Mouse (Mus musculus) neural tube, embryonic 11.5 days (tissue): Measurements from ENCODE around the gene Lsp1. TPM values are rescaled to one million over a fixed set of nuclear protein-coding genes. Genes with fewer than 3 reads are reported as not detected.

Source experiments
- ATAC-seq: fragments of 200-750 bp; cut with Nextera tagmentation; 2 replicates; pipeline ENCODE4 v1.8.0; 2017; ENCODE audit warnings: moderate number of reproducible peaks, mild to moderate bottlenecking, moderate TSS enrichment, moderate library complexity; ENCODE audit not compliant: insufficient read depth, low FRiP score, low TSS enrichment
- DNase-seq: peaks from one replicate; pipeline ENCODE4 v3.0.0-alpha.2; 2015; ENCODE audit warnings: low spot score
- H3K27ac ChIP-seq: fragments of 300-500 bp; sonication (generic); 2 replicates; pipeline ENCODE4 v1.5.1; 2014; ENCODE audit warnings: low read depth, mild to moderate bottlenecking, low read length
- H3K27me3 ChIP-seq: fragments of 300-500 bp; sonication (generic); 2 replicates; pipeline ENCODE4 v1.6.1; 2014; ENCODE audit warnings: mild to moderate bottlenecking, low read length, mixed read lengths; ENCODE audit not compliant: control insufficient read depth, insufficient read depth
- H3K36me3 ChIP-seq: fragments of 300-500 bp; sonication (generic); 2 replicates; pipeline ENCODE4 v1.6.1; 2014; ENCODE audit warnings: mild to moderate bottlenecking, low read length, moderate library complexity, mixed read lengths; ENCODE audit not compliant: control insufficient read depth, insufficient read depth
- H3K4me1 ChIP-seq: fragments of 300-500 bp; sonication (generic); 2 replicates; pipeline ENCODE4 v1.6.1; 2014; ENCODE audit warnings: low read length, mixed read lengths; ENCODE audit not compliant: control insufficient read depth, insufficient read depth
- H3K4me2 ChIP-seq: fragments of 300-500 bp; sonication (generic); 2 replicates; pipeline ENCODE4 v1.6.1; 2014; ENCODE audit warnings: low read depth, mild to moderate bottlenecking, moderate library complexity
- H3K4me3 ChIP-seq: fragments of 300-500 bp; sonication (generic); 2 replicates; pipeline ENCODE4 v1.5.1; 2014; ENCODE audit warnings: low read depth, low read length
- H3K9ac ChIP-seq: fragments of 300-500 bp; sonication (generic); 2 replicates; pipeline ENCODE4 v1.6.1; 2014; ENCODE audit warnings: mild to moderate bottlenecking, low read length
- H3K9me3 ChIP-seq: fragments of 300-500 bp; sonication (generic); 2 replicates; pipeline ENCODE4 v1.6.1; 2016; ENCODE audit warnings: low read length; ENCODE audit not compliant: control insufficient read depth
- WGBS: fragments of 180-500 bp; shearing (Covaris S2); extraction: QIAGEN DNeasy Blood & Tissue Kit; methylation state at CpG from one replicate; pipeline ENCODE4 v1.1.7; 2014; 5-methylcytosine and 5-hydroxymethylcytosine counted together
- polyA plus RNA-seq: library from polyadenylated mRNA; unstranded; fragments of >200 nt; fragmentation: Nextera tagmentation; extraction: Ambion mirVana; gene quantifications from 2 replicates; pipeline ENCODE4 v1.2.1, GENCODE M21; 2014

Lsp1 gene
- polyA plus RNA-seq, 1 experiment from 2014 or later, result 15.1 TPM

GRCm38 (mm10) chr7:142470171-142470691 lies 9.6 kb downstream of the Lsp1 start:
- 89% methylated on average over 7 of the region's 7 CpGs for WGBS

GRCm38 (mm10) chr7:142470808-142471413 lies 10.3 kb downstream of the Lsp1 start:
- H3K27ac ChIP-seq, result no peak overlapping the region
- no peak overlapping the region for H3K9ac ChIP-seq
- peaks cover 12% of the 10 kb centered on the region for H3K4me1 ChIP-seq
- DNase-seq (peak; percentile 53), ATAC-seq (no peak)
- H3K4me3 ChIP-seq, result no peak overlapping the region
- H3K9me3 ChIP-seq, result no peaks in the 10 kb centered on the region
- no peak overlapping the region for H3K4me2 ChIP-seq
- H3K27me3 ChIP-seq, result no peaks in the 10 kb centered on the region
- 31% methylated on average over 4 of the region's 4 CpGs for WGBS
- no peaks in the 10 kb centered on the region for H3K36me3 ChIP-seq

More at GRCm38 (mm10) chr7:142470171-142470691, 9.6 kb downstream of the Lsp1 start:
- peaks cover 12% of the 10 kb centered on the region for H3K4me1 ChIP-seq
- no peak overlapping the region for H3K27ac ChIP-seq
- H3K27me3 ChIP-seq, result no peaks in the 10 kb centered on the region
- DNase-seq (no peak), ATAC-seq (no peak)
- H3K9me3 ChIP-seq, result no peaks in the 10 kb centered on the region
- H3K9ac ChIP-seq, result no peak overlapping the region
- H3K36me3 ChIP-seq, result no peaks in the 10 kb centered on the region
- H3K4me3 ChIP-seq, result no peak overlapping the region
- no peak overlapping the region for H3K4me2 ChIP-seq

DNA sequence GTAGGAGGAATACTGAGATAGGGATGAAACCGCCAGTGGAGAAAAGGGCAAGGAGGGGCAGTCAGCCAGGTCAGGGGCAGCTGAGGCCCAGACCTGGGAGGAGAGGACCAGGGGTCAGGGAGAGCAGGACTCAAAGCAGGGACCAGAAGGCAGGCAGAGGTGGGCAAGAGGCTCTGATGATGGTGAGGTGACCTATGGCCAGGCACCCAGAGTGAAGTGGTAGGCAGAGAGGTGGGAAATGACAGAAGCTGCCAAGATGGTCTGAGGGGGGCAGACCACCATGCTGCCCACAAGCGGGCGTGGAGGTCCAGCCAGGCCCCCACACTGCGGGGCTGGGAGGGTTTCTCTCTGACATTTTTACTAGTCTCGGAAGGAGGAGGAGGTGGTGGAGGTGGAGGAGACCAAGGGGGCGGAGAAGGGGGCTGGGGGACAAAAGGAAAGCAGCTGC lies 10.8 kb downstream of the Lsp1 start:
- no peaks in the 10 kb centered on the region for H3K27me3 ChIP-seq
- H3K4me3 ChIP-seq, result no peak overlapping the region
- H3K9me3 ChIP-seq, result no peaks in the 10 kb centered on the region
- 0 out of 2 replicates have a peak overlapping the region, but pooled peaks have one; percentile 12 for H3K4me2 ChIP-seq
- no peak for DNase-seq
- peak overlapping the region; percentile 64; the same call in 1 of the 2 replicates for H3K27ac ChIP-seq
- H3K9ac ChIP-seq, result peak overlapping the region; percentile 44
- no peak for ATAC-seq
- WGBS, result 20% methylated on average over 6 of the region's 6 CpGs
- H3K4me1 ChIP-seq, result peaks cover 12% of the 10 kb centered on the region
- no peaks in the 10 kb centered on the region for H3K36me3 ChIP-seq

DNA sequence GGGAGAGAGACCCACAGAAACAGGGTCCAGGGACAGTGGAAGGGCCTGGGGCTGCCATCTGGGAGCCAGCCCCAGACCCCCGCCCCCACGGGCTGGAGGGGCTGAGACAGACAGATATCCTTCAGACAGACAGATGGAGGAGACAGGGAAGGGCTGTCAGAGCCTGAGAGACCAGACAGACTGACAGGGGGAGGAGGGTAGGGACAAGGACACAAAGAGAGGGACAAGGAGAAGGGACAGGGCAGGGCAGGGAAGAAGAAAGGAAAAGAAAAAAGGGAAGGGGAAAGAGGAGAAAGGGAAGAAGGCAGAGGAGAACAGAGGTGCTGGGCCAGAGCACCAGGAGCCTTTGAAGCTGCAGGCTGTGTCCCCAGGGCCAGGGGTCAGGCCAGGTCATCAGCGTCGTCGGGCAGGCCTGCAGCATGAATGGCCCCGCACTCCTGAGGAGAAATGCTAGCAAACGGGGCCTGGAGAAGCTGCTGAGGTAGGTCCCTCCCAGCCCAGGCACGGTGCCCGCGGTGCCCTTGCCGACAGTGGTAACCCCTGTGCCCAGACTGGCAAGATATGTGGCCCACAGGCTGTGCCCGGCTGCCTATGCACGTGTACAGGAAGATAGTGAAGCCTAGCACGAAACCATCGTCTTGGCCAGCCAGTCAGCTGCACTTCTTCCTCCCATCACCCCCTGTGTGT lies 11.4 kb downstream of the Lsp1 start:
- ATAC-seq (no peak), DNase-seq (no peak)
- Histone ChIP-seq H3K9ac (peak overlapping the region; percentile 44), H3K27me3 (no peaks in the 10 kb centered on the region), H3K9me3 (no peaks in the 10 kb centered on the region), H3K4me1 (peaks cover 12% of the 10 kb centered on the region), H3K27ac (peak overlapping the region; percentile 64; the same call in 1 of the 2 replicates), H3K4me2 (peak overlapping the region; percentile 12), H3K36me3 (no peaks in the 10 kb centered on the region), H3K4me3 (no peak overlapping the region)
- 28% methylated on average over 15 of the region's 15 CpGs for WGBS

GRCm38 (mm10) chr7:142472936-142473335 lies 12.3 kb downstream of the Lsp1 start:
- WGBS, result 95% methylated on average over 4 of the region's 4 CpGs
- Histone ChIP-seq H3K4me2 (no peak overlapping the region), H3K4me1 (peaks cover 12% of the 10 kb centered on the region), H3K4me3 (no peak overlapping the region), H3K27me3 (no peaks in the 10 kb centered on the region), H3K9ac (no peak overlapping the region), H3K9me3 (no peaks in the 10 kb centered on the region), H3K27ac (no peak overlapping the region), H3K36me3 (no peaks in the 10 kb centered on the region)
- ATAC-seq (no peak), DNase-seq (no peak)

DNA sequence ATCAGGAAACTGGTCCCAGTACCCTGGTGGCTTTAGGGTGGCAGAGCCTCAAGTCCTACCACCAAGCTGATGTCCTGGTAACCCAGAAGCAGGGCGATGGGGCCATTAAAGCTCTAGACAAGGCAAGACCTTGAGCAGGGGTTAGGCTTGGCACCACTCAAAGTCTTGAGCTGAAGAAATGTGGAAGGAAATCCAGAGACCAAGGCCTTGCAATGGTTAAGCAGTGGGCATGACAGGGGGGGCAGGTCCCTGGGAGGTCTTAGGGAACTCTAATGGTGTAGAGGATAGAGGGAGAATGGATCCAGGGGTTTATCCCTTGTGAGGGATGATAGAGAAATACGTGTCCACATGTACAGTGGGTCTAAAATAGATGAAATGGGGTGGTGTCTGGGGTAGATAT lies 12.9 kb downstream of the Lsp1 start:
- DNase-seq (no peak), ATAC-seq (no peak)
- 87% methylated on average over 2 of the region's 2 CpGs for WGBS
- Histone ChIP-seq H3K4me2 (no peak overlapping the region), H3K27me3 (no peaks in the 10 kb centered on the region), H3K9me3 (no peaks in the 10 kb centered on the region), H3K27ac (no peak overlapping the region), H3K36me3 (no peaks in the 10 kb centered on the region), H3K4me3 (no peak overlapping the region), H3K4me1 (peaks cover 12% of the 10 kb centered on the region), H3K9ac (no peak overlapping the region)

- Histone ChIP-seq H3K9me3 (no peaks in the 10 kb centered on the region), H3K9ac (no peak overlapping the region), H3K4me2 (no peak overlapping the region), H3K27me3 (no peaks in the 10 kb centered on the region), H3K4me3 (no peak overlapping the region), H3K4me1 (peaks cover 12% of the 10 kb centered on the region), H3K27ac (no peak overlapping the region), H3K36me3 (no peaks in the 10 kb centered on the region)
- DNase-seq (no peak), ATAC-seq (no peak)
- 79% methylated on average over 14 of the region's 14 CpGs for WGBS
Observed at GRCm38 (mm10) chr7:142474799-142475198, 14.2 kb downstream of the Lsp1 start.

- Histone ChIP-seq H3K4me1 (peaks cover 12% of the 10 kb centered on the region), H3K9me3 (no peaks in the 10 kb centered on the region), H3K4me3 (no peak overlapping the region), H3K27me3 (no peaks in the 10 kb centered on the region), H3K27ac (no peak overlapping the region), H3K36me3 (no peaks in the 10 kb centered on the region), H3K9ac (no peak overlapping the region), H3K4me2 (no peak overlapping the region)
- ATAC-seq, result no peak
- WGBS, result 71% methylated on average over 7 of the region's 7 CpGs
- DNase-seq, result no peak
Observed at GRCm38 (mm10) chr7:142475641-142476040, 15.0 kb downstream of the Lsp1 start.

- peaks cover 12% of the 10 kb centered on the region for H3K4me1 ChIP-seq
- 80% methylated on average over 5 of the region's 5 CpGs for WGBS
- H3K9ac ChIP-seq, result no peak overlapping the region
- no peak for ATAC-seq
- H3K27ac ChIP-seq, result no peak overlapping the region
- H3K9me3 ChIP-seq, result no peaks in the 10 kb centered on the region
- no peak overlapping the region for H3K4me2 ChIP-seq
- no peaks in the 10 kb centered on the region for H3K36me3 ChIP-seq
- no peak overlapping the region for H3K4me3 ChIP-seq
- H3K27me3 ChIP-seq, result no peaks in the 10 kb centered on the region
- no peak for DNase-seq
Observed at GRCm38 (mm10) chr7:142476271-142476670, 15.7 kb downstream of the Lsp1 start.
